Mouse (Mus musculus) brain, embryonic 14.5 days (tissue): ENCODE results near the gene Cgnl1.

Source experiments
- CTCF ChIP-seq: fragments of 200-500 bp; IDR thresholded peaks from 2 replicates; pipeline ENCODE4 v1.5.1; 2012; ENCODE audit warnings: inconsistent platforms, mild to moderate bottlenecking, moderate library complexity, borderline replicate concordance; ENCODE audit not compliant: insufficient read depth, insufficient read length; ENCODE audit errors: extremely low read depth
- POLR2A ChIP-seq: fragments of 200-500 bp; IDR thresholded peaks from 2 replicates; pipeline ENCODE4 v1.6.1; 2012; ENCODE audit warnings: mild to moderate bottlenecking, inconsistent platforms, borderline replicate concordance; ENCODE audit not compliant: poor library complexity, insufficient read depth, insufficient read length, severe bottlenecking; ENCODE audit errors: extremely low read depth

- TF ChIP-seq CTCF: no peak
- no peak for TF ChIP-seq POLR2A
Observed at GRCm38 (mm10) chr9:71807801-71808200, 36.4 kb upstream of the Cgnl1 start.
